Mouse (Mus musculus): ENCODE data around the gene Ints11.

DNA sequence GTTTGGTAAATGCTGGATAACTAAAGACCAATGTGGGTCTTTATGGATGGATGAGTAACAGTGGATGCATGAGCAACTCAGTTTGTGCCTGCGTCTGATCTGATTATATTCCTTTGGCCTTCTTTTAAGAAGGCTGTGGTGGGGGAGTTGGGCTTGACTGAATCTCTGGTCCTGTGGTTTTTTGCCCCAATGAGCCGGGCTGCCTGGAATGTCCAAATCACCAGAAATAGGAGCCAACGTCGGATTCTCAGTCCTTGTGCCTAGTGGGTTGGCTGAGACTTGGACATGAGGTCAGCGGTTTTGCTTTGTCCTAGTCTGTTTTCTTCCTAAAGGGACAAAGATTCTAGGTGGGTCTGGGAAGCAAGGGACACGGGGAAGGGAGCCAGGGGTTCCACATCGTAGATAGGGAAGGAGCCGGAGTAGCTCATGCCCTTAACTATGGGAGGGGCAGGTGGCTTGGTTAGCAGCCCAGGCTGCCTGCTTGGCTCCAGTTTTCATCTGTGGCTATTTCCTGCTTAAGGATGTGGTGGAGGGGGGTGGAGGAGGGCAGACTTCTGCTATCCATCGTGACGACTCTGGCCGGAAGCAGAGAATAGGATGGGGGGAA is 31.8 kb upstream of the Ints11 start:
- TF ChIP-seq CTCF (IDR thresholded peaks at IDR 0.05; ENCODE audit: low read depth) (no peak), EP300 (IDR thresholded peaks at IDR 0.05; ENCODE audit: low read depth) (no peak)

Data from liver, embryonic 14.5 days (tissue).